Mouse (Mus musculus): ENCODE results near the gene Msh4.

GRCm38 (mm10) chr3:153817376-153817890 is 88.5 kb downstream of the Msh4 start:
- TF ChIP-seq RAD21 (IDR thresholded peaks at IDR 0.05; ENCODE audit: low read depth, low read length) (no peak), USF1 (IDR thresholded peaks at IDR 0.05; ENCODE audit: low read depth, low read length) (no peak), POLR2A (IDR thresholded peaks at IDR 0.05; ENCODE audit: control insufficient read depth in 1 of 2, insufficient read depth in 1 of 2, low read depth in 1 of 2, low read length in 2 of 2, poor library complexity in 1 of 2) (no peak), TCF12 (IDR thresholded peaks at IDR 0.05; ENCODE audit: low read depth, low read length) (no peak), GATA1 (IDR thresholded peaks at IDR 0.05; ENCODE audit: low read depth, low read length) (no peak), CTCF (IDR thresholded peaks at IDR 0.05 in 2 of 3, conservative IDR thresholded peaks at IDR 0.05 in 1 of 3; ENCODE audit: control insufficient read depth in 1 of 3, insufficient read depth in 1 of 3, low read depth in 2 of 3, low read length in 3 of 3, poor library complexity in 1 of 3, severe bottlenecking in 1 of 3) (no peak), POLR2AphosphoS5 (IDR thresholded peaks at IDR 0.05; ENCODE audit: borderline replicate concordance, low read depth, low read length) (no peak), MXI1 (IDR thresholded peaks at IDR 0.05; ENCODE audit: low read depth, low read length) (no peak), GABPA (IDR thresholded peaks at IDR 0.05; ENCODE audit: low read depth, low read length) (no peak)
